Mouse (Mus musculus) embryonic stem cell, embryonic (primary cell): ENCODE measurements around the gene Pbrm1.

Source experiments
- CTCF ChIA-PET, 4 experiments: fragments of 300-600 bp in 2 of 4; fragments of 350-600 bp in 2 of 4; sonication (Branson Sonifier 250); formaldehyde crosslinking; loops; one replicate each; lab custom pipeline; 2022; ENCODE audit warnings: inconsistent platforms in 2 of 4; lab: Charles Lee
- POLR2A ChIA-PET, 4 experiments: fragments of 300-600 bp in 2 of 4; fragments of 350-600 bp in 2 of 4; sonication (Branson Sonifier 250); formaldehyde crosslinking; loops; one replicate each; lab custom pipeline; 2022; ENCODE audit warnings: antibody characterized with exemption in 4 of 4, inconsistent platforms in 1 of 4; lab: Charles Lee

The Pbrm1 gene

DNA sequence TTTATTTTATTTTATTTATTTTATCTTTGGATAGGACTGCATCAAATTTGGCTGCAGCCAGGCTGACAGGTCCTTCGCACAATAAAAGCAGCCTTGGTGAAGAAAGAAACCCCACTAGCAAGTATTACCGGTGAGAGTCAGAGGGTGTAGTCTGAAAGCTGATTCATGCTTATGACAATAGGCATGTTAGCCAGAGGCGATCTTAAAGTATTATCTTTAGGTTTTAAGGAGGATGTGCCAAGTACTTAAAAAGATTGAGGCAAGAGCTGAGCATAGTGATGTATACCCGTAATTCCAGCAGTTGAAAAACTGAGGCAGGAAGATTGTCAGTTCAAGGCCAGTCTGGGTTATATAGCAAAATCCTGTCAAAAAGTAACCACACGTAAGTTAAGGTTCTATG is 26.4 kb downstream of the Pbrm1 start:
- POLR2A ChIA-PET = interaction anchor here in 1 of 4 experiments (1.0 to 1.2 kb wide), 2 partner anchors 9 to 31 kb away, joined by 3 to 5 read pairs; no protein-coding TSS in a partner anchor
- CTCF ChIA-PET = no interaction called here

GRCm38 (mm10) chr14:31045817-31046216 is 26.9 kb downstream of the Pbrm1 start:
- CTCF ChIA-PET = no interaction called here
- POLR2A ChIA-PET = interaction anchor here in 1 of 4 experiments (1.0 kb wide), 1 partner anchor 8 kb away, joined by 3 read pairs; no protein-coding TSS in a partner anchor

DNA sequence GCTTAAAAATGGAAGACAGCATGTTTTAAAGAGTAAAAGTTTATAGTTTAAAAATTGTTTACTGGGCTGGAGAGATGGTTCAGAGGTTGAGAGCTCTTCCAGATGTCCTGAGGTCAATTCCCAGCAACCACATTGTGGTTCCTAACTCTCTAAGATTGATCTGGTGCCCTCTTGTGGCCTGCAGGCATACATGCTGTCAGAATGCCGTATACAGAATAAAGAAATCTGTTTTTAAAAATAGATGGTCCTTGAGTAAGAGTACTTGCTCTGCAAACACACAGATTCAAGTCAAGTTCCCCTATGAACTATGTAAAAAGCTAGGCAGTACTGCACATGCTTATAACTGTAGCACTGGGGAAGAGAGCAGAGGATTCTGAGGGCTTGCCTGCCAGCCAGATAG is 43.3 kb downstream of the Pbrm1 start:
- ChIA-PET CTCF (interaction anchor here (0.5 to 1.2 kb wide), 11 partner anchors 9 to 376 kb away, joined by 3 to 7 read pairs (median 3); no protein-coding TSS in a partner anchor), POLR2A (interaction anchor here in 2 of 4 experiments (0.6 to 1.8 kb wide), 6 partner anchors 24 to 447 kb away, joined by 3 to 7 read pairs (median 4); no protein-coding TSS in a partner anchor)

GRCm38 (mm10) chr14:31069086-31069733 is 50.3 kb downstream of the Pbrm1 start:
- ChIA-PET CTCF (no interaction called here), POLR2A (interaction anchor here in 1 of 4 experiments (0.6 to 1.0 kb wide), 2 partner anchors 18 to 403 kb away, joined by 3 read pairs; no protein-coding TSS in a partner anchor)

GRCm38 (mm10) chr14:31078597-31079208 is 59.8 kb downstream of the Pbrm1 start:
- CTCF ChIA-PET = no interaction called here
- POLR2A ChIA-PET = interaction anchor here in 2 of 4 experiments (0.7 to 1.2 kb wide), 2 partner anchors 62 to 71 kb away, joined by 3 read pairs; no protein-coding TSS in a partner anchor

- ChIA-PET CTCF (no interaction called here), POLR2A (interaction anchor here in 1 of 4 experiments (1.2 kb wide), 1 partner anchor 63 kb away, joined by 3 read pairs; no protein-coding TSS in a partner anchor)
Observed at GRCm38 (mm10) chr14:31079313-31080028, 60.5 kb downstream of the Pbrm1 start.

DNA sequence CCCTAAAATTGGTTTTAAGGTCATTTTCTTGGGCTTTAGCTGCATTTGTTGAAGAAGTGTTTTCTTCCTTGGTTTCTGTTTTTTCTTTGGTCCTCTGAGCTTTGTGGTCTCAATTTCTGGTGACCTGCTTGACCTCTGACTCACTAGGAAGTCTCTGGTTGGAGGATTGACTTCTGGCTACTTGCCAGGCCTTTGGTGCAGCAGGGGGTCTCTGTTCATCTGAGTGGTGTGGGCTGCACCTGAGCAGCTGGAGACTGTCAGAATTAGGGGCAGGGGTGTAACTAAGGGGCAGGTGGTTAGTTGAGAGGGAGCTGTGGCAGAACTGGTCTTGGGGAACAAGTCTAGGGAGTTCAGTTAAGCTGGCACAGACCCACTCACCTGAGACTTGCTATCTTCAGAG is 62.2 kb downstream of the Pbrm1 start:
- CTCF ChIA-PET = interaction anchor here in 1 of 4 experiments (0.6 kb wide), 1 partner anchor 81 kb away, joined by 3 read pairs; no protein-coding TSS in a partner anchor
- POLR2A ChIA-PET = interaction anchor here in 2 of 4 experiments (0.8 to 3.2 kb wide), 3 partner anchors 12 to 63 kb away, joined by 3 to 16 read pairs (median 4); partner anchors contain the start of genes Gnl3 (in 1 of the 2), Pbrm1 (in 1 of the 2) and Smim4 (in 1 of the 2)

- ChIA-PET POLR2A (interaction anchor here in 1 of 4 experiments (1.2 to 1.7 kb wide), 2 partner anchors 16 to 73 kb away, joined by 4 read pairs; no protein-coding TSS in a partner anchor), CTCF (interaction anchor here in 2 of 4 experiments (1.0 to 1.7 kb wide), 4 partner anchors 11 to 221 kb away, joined by 3 to 4 read pairs (median 4); no protein-coding TSS in a partner anchor)
Observed at GRCm38 (mm10) chr14:31087433-31087832, 68.5 kb downstream of the Pbrm1 start.

DNA sequence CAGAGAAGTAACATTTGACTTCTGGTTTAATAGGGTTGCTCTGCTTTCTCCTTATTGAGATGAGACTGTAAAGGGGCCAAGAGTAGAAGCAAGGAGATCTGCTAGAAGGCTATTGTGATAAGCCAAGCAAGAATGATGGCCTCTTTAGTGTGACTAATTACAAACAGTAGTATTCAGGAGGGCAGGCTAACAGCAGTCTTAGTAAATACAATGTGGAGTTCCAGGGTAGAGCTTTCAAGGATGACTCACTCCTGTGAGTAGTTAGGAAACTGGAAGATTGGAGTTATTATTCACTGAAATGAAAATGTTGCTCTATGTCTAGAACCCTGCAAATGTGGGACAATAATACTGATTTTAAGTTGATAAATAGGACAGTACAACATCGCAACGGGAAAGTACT is 69.6 kb downstream of the Pbrm1 start:
- CTCF ChIA-PET = no interaction called here
- POLR2A ChIA-PET = no interaction called here

GRCm38 (mm10) chr14:31089918-31090317 is 71.0 kb downstream of the Pbrm1 start:
- POLR2A ChIA-PET = interaction anchor here in 1 of 4 experiments (1.1 kb wide), 1 partner anchor 75 kb away, joined by 4 read pairs; no protein-coding TSS in a partner anchor
- CTCF ChIA-PET = no interaction called here

DNA sequence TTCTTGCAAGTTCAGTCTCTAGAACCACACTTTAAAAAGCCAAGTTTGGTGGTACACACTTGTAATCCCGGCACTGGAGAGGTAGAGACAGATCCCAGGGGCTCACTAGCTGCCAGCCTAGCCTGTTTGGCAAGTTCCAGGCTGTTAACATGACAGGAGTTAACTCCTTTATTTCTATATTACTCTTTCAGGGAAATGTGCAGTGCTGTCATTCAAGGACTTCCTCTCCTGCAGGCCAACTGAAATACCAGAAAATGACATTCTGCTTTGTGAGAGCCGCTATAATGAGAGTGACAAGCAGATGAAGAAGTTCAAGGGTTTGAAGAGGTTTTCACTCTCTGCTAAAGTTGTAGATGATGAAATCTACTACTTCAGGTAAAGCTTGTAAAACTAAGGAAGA is 86.2 kb downstream of the Pbrm1 start:
- ChIA-PET CTCF (interaction anchor here in 1 of 4 experiments (0.5 kb wide), 1 partner anchor 332 kb away, joined by 5 read pairs; no protein-coding TSS in a partner anchor), POLR2A (no interaction called here)

- CTCF ChIA-PET = interaction anchor here in 2 of 4 experiments (0.6 kb wide), 2 partner anchors 362 to 1049 kb away, joined by 4 to 18 read pairs; partner anchors contain the start of gene Ncoa4 (in 1 of the 2)
- POLR2A ChIA-PET = interaction anchor here in 1 of 4 experiments (1.3 kb wide), 1 partner anchor 14 kb away, joined by 3 read pairs; no protein-coding TSS in a partner anchor
Observed at GRCm38 (mm10) chr14:31110613-31111012, 91.7 kb downstream of the Pbrm1 start.

DNA sequence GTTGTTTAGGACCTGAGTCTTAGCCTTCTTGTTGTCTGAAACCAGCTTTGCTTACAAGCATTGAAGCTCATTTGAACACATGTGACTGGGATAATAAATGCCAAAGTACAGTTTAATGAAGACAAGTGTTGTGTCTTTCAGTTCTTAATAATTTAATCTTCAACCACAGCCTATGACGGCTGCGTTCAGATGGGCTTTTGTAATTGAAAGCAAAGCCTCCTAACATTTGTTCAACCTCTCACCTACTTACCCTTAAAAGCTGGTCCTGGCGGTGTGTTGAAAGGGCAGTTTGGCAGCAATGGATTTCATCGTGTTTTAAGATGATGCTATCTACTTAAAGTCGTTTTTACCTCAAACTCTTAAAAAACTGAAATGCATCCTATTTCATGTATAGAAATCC is 93.2 kb downstream of the Pbrm1 start:
- ChIA-PET POLR2A (interaction anchor here in 1 of 4 experiments (0.7 to 1.3 kb wide), 4 partner anchors 12 to 101 kb away, joined by 3 read pairs; no protein-coding TSS in a partner anchor), CTCF (no interaction called here)

DNA sequence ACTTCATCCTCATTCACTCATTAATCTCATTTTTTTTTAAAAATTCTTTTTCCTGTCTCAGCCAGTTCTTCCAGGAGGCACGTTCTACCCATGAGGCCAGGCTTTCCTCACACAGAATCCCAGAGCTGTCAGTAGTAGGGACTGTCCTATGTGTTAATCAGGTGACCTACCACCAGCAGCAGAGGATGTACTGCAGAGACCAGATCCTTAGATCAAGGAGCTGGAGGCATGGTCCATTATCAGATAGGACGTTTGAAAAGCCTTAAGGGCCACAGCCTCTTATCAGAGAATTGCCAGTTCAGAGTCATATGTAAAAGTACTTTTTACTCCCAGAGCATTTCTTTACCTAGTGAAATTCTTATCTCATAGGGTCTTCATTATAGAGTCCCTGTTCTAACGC is 95.1 kb downstream of the Pbrm1 start:
- POLR2A ChIA-PET = interaction anchor here in 1 of 4 experiments (0.8 to 1.2 kb wide), 2 partner anchors 10 to 94 kb away, joined by 3 to 4 read pairs; no protein-coding TSS in a partner anchor
- CTCF ChIA-PET = no interaction called here

- ChIA-PET CTCF (no interaction called here), POLR2A (interaction anchor here in 1 of 4 experiments (0.6 to 2.0 kb wide), 4 partner anchors 9 to 202 kb away, joined by 3 to 4 read pairs (median 4); no protein-coding TSS in a partner anchor)
Observed at GRCm38 (mm10) chr14:31115522-31115921, 96.6 kb downstream of the Pbrm1 start.

DNA sequence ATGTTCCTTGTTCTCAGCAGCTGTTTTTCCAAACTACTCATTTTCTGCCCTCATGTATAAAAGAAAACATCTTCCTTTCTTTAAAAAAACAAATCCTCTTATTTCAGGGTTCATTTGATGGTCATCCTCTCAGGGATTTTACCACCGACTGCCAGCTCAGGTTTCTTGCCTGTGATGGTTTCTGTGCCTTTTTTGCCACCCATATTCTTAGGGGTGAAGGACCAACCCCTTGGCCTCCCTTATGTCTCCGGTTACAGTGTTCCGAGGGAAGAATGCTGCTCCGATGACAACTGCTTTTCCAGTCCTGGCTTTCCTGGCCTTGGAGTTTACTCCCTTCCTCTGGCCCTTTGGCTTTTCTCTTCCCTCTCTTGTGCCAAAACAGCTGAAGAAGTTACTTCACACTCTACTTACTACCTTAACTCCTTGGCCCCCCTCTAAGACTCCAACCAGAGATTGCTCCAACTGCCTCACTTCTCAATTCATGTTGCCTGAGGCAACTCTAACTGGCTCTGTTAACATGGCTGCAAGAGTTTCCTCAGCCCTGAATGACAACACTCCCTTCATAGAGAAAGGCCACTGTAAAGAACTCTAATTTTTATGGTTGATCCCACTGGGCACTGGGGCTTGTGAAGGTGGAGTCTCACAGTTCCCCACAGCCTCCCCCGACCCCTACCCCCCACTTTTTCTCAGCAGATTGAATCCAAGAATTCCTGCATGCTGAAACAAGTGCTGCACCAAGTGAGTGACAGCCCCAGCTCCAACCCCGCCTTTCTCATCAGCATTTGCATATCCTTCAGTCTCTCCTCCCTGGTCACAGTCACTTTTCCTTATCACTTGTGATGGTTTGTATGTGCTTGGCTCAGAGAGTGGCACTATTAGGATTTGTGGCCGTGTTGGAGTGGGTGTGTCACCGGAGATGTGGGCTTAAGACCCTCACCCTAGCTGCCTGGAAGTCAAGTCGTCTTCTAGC is 106.5 kb downstream of the Pbrm1 start:
- ChIA-PET CTCF (interaction anchor here in 1 of 4 experiments (1.4 kb wide), 1 partner anchor 38 kb away, joined by 4 read pairs; no protein-coding TSS in a partner anchor), POLR2A (interaction anchor here in 2 of 4 experiments (0.9 to 2.2 kb wide), 8 partner anchors 9 to 145 kb away, joined by 3 to 7 read pairs (median 4); no protein-coding TSS in a partner anchor)

DNA sequence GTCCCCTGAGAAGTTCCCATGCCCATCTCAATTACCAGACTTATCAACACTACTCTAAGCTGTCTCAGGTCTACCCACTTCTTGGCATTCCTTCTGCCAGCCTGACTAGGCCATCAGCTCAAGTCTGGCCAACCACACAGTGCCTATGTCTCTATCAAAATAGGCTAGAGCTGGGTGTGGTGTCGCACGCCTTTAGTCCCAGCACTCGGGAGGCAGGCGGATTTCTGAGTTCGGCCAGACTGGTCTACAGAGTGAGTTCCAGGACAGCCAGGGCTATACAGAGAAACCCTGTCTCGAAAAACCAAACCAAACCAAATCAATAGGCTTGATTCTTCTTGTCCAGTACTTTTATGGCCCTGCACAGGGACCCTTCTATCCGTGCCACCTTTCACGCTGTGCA is 107.9 kb downstream of the Pbrm1 start:
- ChIA-PET POLR2A (interaction anchor here in 2 of 4 experiments (1.0 to 3.2 kb wide), 7 partner anchors 12 to 125 kb away, joined by 3 to 14 read pairs (median 5); partner anchors contain the start of gene Spcs1 (in 1 of the 2)), CTCF (no interaction called here)
